Comparison of ENCODE assay signal across 1 mouse cellular context in the genomic region with DNA sequence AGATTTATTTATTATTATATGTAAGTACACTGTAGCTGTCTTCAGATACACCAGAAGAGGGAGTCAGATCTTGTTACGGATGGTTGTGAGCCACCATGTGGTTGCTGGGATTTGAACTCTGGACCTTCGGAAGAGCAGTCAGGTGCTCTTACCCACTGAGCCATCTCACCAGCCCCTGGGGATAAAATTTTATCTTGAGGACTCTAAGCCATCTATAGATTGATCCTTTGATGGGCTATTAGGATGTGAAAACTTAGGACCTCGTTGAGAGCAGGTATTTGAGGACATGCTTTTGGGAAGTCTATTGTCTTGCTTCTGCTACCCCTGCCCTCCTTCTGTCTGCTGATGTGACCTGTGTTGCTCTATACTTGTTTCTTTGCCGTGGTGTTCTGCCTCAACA. TPM values are rescaled to one million over a fixed set of nuclear protein-coding genes. Genes with fewer than 3 reads are reported as not detected.
"Had no signal": no experiment of that assay in that cellular context is flagged by ENCODE, and none has a peak within 500 bp of the region (broad histone marks: within the 10 kb centered on the region; RNA-seq: fewer than 3 reads in every experiment).

No protein-coding gene starts in this region.

RNA-seq across cellular contexts. Expression of gene Bcar3, which starts 4.6 kb away (rescaled TPM):
- polyA plus RNA-seq: erythroblast, embryonic 14.5 days had no signal
